Mouse (Mus musculus) splenic B cell, adult 2 months (primary cell): ENCODE data around the gene Gm815.

Experiments used
- DNase-seq: peaks from one replicate; pipeline ENCODE4 v3.0.0-alpha.2; 2011; ENCODE audit warnings: low read depth, low spot score
- H3K27me3 ChIP-seq: 2 replicates; pipeline ENCODE4 v1.6.1; 2012; ENCODE audit warnings: mild to moderate bottlenecking, low read length, moderate library complexity, mixed read lengths; ENCODE audit not compliant: control insufficient read depth, poor library complexity, insufficient read depth, severe bottlenecking
- H3K36me3 ChIP-seq: 2 replicates; pipeline ENCODE4 v1.6.1; 2012; ENCODE audit warnings: mild to moderate bottlenecking, low read length, moderate library complexity, mixed read lengths; ENCODE audit not compliant: control insufficient read depth, poor library complexity, insufficient read depth, severe bottlenecking

Gene Gm815

DNA sequence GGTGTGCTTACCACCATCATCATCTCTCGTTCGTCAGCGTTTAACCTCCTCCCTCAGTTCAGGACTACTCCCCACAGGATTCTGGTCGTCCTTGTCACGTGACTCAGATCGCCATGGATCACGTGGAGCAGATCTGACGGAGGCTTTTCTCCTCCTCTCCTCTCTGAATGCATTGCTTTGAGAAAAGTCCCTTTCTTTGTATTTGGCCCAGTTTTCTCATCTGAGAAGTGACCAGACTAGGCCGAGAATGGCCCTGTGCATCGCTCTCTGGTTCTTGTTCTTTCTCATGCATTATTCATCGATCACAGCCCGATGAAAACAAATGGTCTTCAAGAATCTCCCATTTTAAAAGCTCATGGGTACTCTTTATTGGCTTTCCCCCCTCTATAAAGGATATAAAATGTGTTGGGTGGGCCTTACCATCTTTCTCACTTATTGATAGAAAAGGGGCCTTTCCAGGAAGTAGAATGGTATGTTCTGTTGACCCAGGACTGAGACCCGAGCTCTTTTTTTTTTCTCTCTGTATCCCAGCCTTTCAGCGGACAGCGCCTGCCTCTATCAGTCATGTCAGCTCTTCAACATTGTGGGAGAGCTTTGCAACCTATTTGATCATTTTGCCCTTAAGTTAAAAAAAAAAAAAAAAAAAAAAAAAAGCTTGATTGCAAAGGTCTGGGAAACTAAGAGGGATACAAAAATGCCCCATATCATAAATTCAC is 20.5 kb upstream of the Gm815 start:
- no peaks in the 10 kb centered on the region for H3K36me3 ChIP-seq
- no peak for DNase-seq
- H3K27me3 ChIP-seq = no peaks in the 10 kb centered on the region

DNA sequence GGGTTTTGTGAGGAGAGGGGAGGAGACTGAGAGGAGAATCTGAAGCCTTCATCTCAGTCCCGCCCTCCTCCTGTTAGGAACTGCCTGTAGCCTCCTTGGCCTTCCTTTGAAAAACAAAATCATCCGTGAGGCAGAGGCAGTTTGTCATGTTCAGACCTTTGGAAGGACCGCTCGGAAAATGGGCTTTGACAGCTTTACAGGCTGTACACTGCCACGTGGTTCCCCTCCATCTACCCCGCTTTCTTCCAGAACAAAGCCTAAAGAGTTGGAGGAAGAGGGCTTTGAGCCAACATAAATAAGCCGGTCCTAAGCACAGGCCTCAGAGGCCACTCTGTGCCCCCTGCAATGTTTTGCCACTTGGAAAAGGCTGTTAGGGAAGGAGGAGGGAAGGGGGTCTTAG is 19.9 kb upstream of the Gm815 start:
- DNase-seq = no peak
- Histone ChIP-seq H3K36me3 (no peaks in the 10 kb centered on the region), H3K27me3 (no peaks in the 10 kb centered on the region)

DNA sequence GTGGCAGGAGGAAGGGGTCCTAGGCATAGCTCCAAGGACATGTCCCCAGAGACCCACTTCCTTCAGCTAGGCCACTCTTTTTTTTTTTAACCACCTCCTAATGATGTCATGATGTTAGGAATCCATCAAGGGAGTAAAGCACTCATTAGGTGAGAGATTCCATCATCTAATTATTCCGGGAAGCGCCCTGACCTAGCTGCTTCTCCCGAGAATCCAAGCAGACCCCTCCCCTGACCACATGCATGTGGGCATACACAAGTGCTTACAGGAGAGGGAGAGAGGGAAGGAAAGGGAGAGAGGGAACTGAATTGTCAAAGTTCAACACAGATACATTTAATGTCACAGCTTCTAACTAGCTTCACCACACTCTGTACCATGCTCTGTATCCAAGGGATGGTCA is 16.1 kb upstream of the Gm815 start:
- no peaks in the 10 kb centered on the region for H3K36me3 ChIP-seq
- H3K27me3 ChIP-seq = no peaks in the 10 kb centered on the region
- DNase-seq = no peak

- no peaks in the 10 kb centered on the region; the same call in 1 of the 2 replicates for H3K27me3 ChIP-seq
- DNase-seq = no peak
- H3K36me3 ChIP-seq = no peaks in the 10 kb centered on the region
Observed at GRCm38 (mm10) chr19:26870280-26870679, 15.4 kb upstream of the Gm815 start.

- DNase-seq = no peak
- Histone ChIP-seq H3K27me3 (no peaks in the 10 kb centered on the region; the same call in 1 of the 2 replicates), H3K36me3 (no peaks in the 10 kb centered on the region)
Observed at GRCm38 (mm10) chr19:26871096-26871495, 14.6 kb upstream of the Gm815 start.

DNA sequence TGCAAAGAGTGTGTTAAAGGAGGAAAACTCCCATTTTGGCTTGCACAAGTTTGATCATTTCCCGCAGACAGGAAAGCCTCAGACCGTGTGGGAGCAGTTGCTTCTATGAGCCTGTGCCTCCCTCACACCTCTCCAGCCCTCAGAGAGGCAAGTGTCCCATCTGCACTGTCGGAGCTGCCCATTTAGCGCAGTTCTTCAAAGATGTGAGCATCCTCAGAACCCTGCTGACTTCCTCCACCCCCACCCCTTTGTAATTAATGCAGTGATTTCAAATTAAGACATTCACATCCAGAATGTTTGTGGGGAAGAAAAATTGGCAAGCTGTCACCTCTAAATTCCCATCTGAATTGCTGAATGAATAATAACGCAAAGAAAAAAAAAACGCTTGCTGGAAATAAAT is 12.8 kb upstream of the Gm815 start:
- DNase-seq = no peak
- Histone ChIP-seq H3K36me3 (no peaks in the 10 kb centered on the region), H3K27me3 (no peaks in the 10 kb centered on the region; the same call in 1 of the 2 replicates)

GRCm38 (mm10) chr19:26875601-26876000 is 10.1 kb upstream of the Gm815 start:
- no peaks in the 10 kb centered on the region; the same call in 1 of the 2 replicates for H3K27me3 ChIP-seq
- no peak for DNase-seq
- no peaks in the 10 kb centered on the region for H3K36me3 ChIP-seq

DNA sequence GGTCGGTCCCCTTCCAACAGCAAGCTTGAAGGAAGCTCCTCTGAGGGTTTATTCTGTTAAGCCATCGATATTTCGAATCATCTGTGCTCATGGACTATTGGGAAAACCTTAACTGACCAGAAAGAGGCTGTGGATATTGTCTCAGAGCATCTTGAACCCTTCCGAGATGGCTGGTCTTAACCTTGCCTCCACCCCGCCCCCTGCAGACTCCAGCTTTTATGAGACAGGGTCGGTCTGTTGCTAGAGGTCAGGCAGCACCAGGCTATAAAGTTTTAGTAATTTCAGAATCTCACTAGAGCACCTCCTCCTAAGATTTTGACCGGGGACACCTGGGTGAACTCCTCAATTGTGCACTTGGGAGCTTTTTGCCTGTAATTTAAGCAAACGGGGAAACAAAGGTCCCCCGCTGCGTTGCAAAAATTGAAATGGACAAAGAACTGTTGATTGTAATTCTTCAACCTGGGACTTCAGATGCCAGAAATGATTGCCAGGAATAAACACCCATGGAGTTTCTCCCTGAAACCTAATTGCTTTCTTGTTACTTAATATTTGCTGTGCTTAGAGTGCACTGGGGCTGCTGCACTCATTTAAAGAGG is 8.4 kb upstream of the Gm815 start:
- Histone ChIP-seq H3K36me3 (no peaks in the 10 kb centered on the region), H3K27me3 (no peaks in the 10 kb centered on the region; the same call in 1 of the 2 replicates)
- no peak for DNase-seq

DNA sequence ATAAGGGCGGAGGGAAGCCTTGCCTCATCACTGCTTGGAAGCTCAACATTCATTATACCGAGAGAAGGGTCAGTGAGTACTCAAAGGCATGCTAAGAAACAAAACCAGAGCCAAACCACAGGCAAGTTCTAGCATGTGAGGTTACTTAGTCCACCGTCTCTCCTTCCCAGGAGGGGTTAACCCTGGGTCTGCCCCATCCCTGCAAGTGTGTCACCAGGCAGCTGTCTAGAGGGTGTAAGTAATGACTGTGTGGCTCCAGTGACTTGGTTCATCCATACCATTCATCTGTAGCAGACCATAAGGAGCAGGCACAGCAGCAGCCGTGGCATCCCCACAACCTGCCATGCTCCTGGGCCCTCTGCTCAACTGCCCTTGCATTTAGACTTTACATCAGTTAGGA is 5.8 kb upstream of the Gm815 start:
- DNase-seq = no peak
- Histone ChIP-seq H3K27me3 (no peaks in the 10 kb centered on the region; the same call in 1 of the 2 replicates), H3K36me3 (no peaks in the 10 kb centered on the region)

DNA sequence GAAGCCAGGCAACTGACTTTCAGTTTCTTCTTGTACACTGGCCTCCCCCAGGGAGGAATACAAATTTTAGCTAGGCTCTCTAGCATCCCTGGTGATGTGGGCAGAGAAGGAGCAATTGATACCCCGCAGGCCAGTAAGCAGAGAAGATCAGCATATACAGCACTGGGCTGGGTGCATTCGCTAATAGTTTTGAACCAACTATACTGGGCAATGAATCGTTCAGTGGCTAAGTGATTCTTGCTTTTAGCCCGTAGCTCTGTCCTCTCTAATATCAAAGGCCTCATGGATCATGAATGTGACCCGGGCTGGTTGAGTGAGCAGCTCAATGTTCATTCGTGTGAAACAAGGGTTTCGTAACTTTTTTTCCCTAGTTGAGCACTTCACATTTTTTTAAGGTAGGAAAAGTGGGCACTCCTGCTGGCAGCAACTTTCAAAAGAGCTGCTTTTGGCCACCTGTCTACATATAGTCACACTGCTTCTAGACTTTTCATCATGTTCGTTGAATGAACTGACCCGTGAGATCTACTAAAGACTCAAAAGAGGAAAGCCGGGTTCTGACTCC is 3.7 kb upstream of the Gm815 start:
- DNase-seq = no peak

GRCm38 (mm10) chr19:26888171-26888570 is 2.5 kb downstream of the Gm815 start:
- Histone ChIP-seq H3K36me3 (no peaks in the 10 kb centered on the region), H3K27me3 (no peaks in the 10 kb centered on the region)
- no peak for DNase-seq

More for the DNA sequence above, 3.7 kb upstream of the Gm815 start:
- Histone ChIP-seq H3K27me3 (no peaks in the 10 kb centered on the region), H3K36me3 (no peaks in the 10 kb centered on the region)

DNA sequence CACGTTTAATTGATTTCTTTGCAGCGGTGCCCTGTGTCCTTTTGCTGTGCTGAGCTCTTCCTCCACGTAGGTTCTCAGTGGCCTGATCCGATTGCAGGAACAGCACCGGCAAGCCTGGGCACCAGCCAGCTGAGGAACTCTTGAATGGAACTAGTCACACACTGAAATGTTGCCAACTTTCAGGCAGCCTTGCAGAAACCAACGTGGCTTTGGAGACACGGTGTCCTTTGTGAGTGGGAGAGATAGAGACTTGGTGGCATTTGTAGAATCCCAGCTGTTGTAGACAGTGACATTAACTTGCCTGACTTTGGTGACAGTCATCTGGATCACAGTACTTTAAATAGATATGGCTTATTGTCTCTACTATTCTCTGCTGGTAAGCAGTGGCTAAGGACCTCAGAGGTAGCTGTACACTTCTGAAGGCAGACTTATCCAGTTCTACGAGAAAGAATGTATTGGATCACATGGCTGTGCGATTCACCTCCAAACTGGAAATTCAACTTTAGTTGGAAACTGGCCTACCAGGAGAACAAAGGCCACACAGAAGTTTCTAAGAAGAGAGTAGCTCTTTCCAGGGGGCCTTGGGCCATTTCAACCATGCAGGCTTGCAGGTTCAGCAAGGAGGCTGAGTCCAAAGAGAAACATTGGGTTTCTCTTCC is 5.8 kb downstream of the Gm815 start:
- no peaks in the 10 kb centered on the region for H3K27me3 ChIP-seq
- DNase-seq = no peak
- H3K36me3 ChIP-seq = no peaks in the 10 kb centered on the region

- H3K36me3 ChIP-seq = no peaks in the 10 kb centered on the region
- H3K27me3 ChIP-seq = no peaks in the 10 kb centered on the region
- DNase-seq = no peak
Observed at GRCm38 (mm10) chr19:26892861-26893260, 7.2 kb downstream of the Gm815 start.

GRCm38 (mm10) chr19:26902162-26902561 is 16.5 kb downstream of the Gm815 start:
- Histone ChIP-seq H3K36me3 (no peaks in the 10 kb centered on the region), H3K27me3 (no peaks in the 10 kb centered on the region; the same call in 1 of the 2 replicates)
- DNase-seq = no peak

- no peak for DNase-seq
- H3K36me3 ChIP-seq = no peaks in the 10 kb centered on the region
- H3K27me3 ChIP-seq = no peaks in the 10 kb centered on the region
Observed at GRCm38 (mm10) chr19:26914245-26914644, 28.6 kb downstream of the Gm815 start.
